Mouse (Mus musculus) myocyte (in vitro differentiated cells): ENCODE measurements around the gene Bmp6. TPM values are rescaled to one million over a fixed set of nuclear protein-coding genes. Genes with fewer than 3 reads are reported as not detected.

ENCODE experiments used
- H3K27me3 ChIP-seq: one replicate; pipeline ENCODE4 v1.6.1; 2011; ENCODE audit not compliant: control insufficient read depth, insufficient read depth, insufficient read length
- H3K36me3 ChIP-seq: one replicate; pipeline ENCODE4 v1.6.1; 2011; ENCODE audit not compliant: control insufficient read depth, insufficient read depth
- H3K4me2 ChIP-seq: one replicate; pipeline ENCODE4 v1.6.1; 2011; ENCODE audit warnings: low read depth, control low read depth
- H3K4me3 ChIP-seq: one replicate; pipeline ENCODE4 v1.5.1; 2011; ENCODE audit warnings: mild to moderate bottlenecking, control low read depth, moderate library complexity
- H3K79me2 ChIP-seq: one replicate; pipeline ENCODE4 v1.6.1; 2011; ENCODE audit not compliant: control insufficient read depth, insufficient read depth
- H3ac ChIP-seq: one replicate; pipeline ENCODE4 v1.6.1; 2011; ENCODE audit not compliant: control insufficient read depth, insufficient read length
- CEBPB ChIP-seq: IDR thresholded peaks from 2 replicates; pipeline ENCODE4 v1.6.1; 2011; ENCODE audit warnings: mild to moderate bottlenecking, moderate library complexity; ENCODE audit not compliant: poor library complexity, insufficient read depth, severe bottlenecking
- E2F4 ChIP-seq: IDR thresholded peaks from one replicate; pipeline ENCODE4 v1.6.1; 2011; ENCODE audit warnings: mild to moderate bottlenecking, control low read depth, moderate library complexity; ENCODE audit not compliant: insufficient read depth
- MAX ChIP-seq: IDR thresholded peaks from one replicate; pipeline ENCODE4 v1.6.1; 2011; ENCODE audit warnings: low read depth, mild to moderate bottlenecking, control low read depth
- MYOD1 ChIP-seq, 3 experiments: IDR thresholded peaks; one replicate each; pipeline ENCODE4 v1.6.1; 2011; ENCODE audit warnings: control low read depth in 2 of 3, low read depth in 2 of 3, mild to moderate bottlenecking in 2 of 3, moderate library complexity in 1 of 3; ENCODE audit not compliant: insufficient read length in 2 of 3, control insufficient read depth in 1 of 3
- MYOG ChIP-seq, 3 experiments: IDR thresholded peaks; one replicate each; pipeline ENCODE4 v1.6.1; 2011; ENCODE audit warnings: control low read depth in 2 of 3, low read depth in 2 of 3, mild to moderate bottlenecking in 2 of 3; ENCODE audit not compliant: insufficient read length in 2 of 3, control insufficient read depth in 1 of 3, insufficient read depth in 1 of 3
- POLR2A ChIP-seq: IDR thresholded peaks from one replicate; pipeline ENCODE4 v1.6.1; 2011; ENCODE audit warnings: low read depth, mild to moderate bottlenecking, control low read depth, moderate library complexity; ENCODE audit not compliant: insufficient read length
- POLR2AphosphoS2 ChIP-seq: IDR thresholded peaks from one replicate; pipeline ENCODE4 v1.6.1; 2011; ENCODE audit warnings: low read depth, control low read depth; ENCODE audit not compliant: insufficient read length
- REST ChIP-seq: IDR thresholded peaks from one replicate; pipeline ENCODE4 v1.6.1; 2011; ENCODE audit warnings: mild to moderate bottlenecking, control low read depth, moderate library complexity; ENCODE audit not compliant: insufficient read depth, insufficient read length
- SRF ChIP-seq: IDR thresholded peaks from one replicate; pipeline ENCODE4 v1.6.1; 2011; ENCODE audit warnings: low read depth; ENCODE audit not compliant: control insufficient read depth, insufficient read length
- TCF12 ChIP-seq: IDR thresholded peaks from one replicate; pipeline ENCODE4 v1.6.1; 2011; ENCODE audit warnings: mild to moderate bottlenecking, control low read depth; ENCODE audit not compliant: poor library complexity, insufficient read depth, severe bottlenecking
- TCF3 ChIP-seq: IDR thresholded peaks from one replicate; pipeline ENCODE4 v1.6.1; 2011; ENCODE audit warnings: low read depth, control low read depth; ENCODE audit not compliant: insufficient read length
- USF1 ChIP-seq: IDR thresholded peaks from one replicate; pipeline ENCODE4 v1.6.1; 2011; ENCODE audit warnings: low read depth, mild to moderate bottlenecking, control low read depth, moderate library complexity
- polyA plus RNA-seq: library from polyadenylated mRNA; unstranded; fragments of >200 nt; fragmentation: generic; extraction: Trizol; gene quantifications from one replicate; pipeline ENCODE4 v1.2.1, GENCODE M21; 2012; ENCODE audit warnings: missing spikeins

The Bmp6 gene
- polyA plus RNA-seq, 1 experiment = 0.06 TPM

DNA sequence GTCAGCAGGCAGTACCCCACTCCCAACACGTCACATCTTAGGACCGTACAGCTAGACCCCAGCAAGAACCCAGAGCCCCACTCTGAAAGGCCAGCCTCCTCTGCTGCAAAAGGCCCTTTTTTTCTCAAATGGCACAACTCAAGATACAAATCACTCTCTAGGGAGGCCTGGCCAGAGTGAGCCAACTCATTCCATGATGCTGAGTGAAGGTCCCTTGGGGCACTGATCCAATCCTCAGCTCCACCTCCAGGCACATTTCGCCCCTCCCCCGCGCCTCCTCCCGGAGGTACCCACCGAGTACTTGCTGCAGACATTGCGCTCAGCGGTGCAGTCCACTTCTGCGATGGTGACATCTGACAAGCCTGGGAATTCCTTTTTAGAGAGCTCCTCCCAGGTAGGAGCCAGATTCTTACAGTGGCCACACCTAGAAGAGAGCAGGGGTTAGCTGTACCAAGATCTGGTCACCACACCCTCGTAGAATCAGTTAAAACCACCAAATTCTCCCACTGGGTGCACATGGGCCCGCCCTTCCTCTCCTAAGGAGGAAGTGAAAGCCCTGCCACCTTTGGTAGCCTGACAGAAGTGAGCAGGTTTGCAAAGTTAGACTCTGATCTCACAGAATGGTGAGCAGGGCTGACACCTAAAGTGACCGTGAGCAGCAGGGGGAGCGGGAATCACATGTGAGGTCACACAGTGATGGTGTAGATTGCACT, 158.4 kb downstream of the Bmp6 start:
- Histone ChIP-seq H3K79me2 (no peaks in the 10 kb centered on the region), H3K4me2 (no peak overlapping the region), H3K4me3 (no peak overlapping the region), H3K27me3 (no peaks in the 10 kb centered on the region), H3ac (no peak overlapping the region), H3K36me3 (peaks cover 30% of the 10 kb centered on the region)
- TF ChIP-seq POLR2A = no peak

DNA sequence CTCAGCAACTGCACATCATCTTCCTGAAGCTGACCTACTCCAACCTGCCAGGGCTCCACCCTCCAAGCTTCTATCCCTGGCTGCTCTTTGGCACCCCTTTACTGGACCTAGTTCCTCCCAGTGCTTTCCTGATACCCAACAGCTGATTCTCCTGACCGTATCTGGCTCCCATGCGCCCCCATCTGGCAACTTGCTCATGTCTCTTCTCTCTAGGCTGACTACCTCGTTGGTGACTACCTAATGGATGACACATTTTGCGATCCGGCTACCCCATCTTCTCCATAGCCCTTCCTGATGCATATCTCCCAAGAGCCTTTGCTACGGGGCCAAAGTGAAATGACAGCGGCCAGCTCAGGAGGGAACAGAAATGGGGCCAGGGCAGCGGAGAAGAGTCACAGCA, 161.4 kb downstream of the Bmp6 start:
- no peak overlapping the region for H3K4me2 ChIP-seq
- TF ChIP-seq POLR2A (no peak), TCF3 (no peak), TCF12 (no peak), MYOD1 (IDR thresholded peaks at IDR 0.05; ENCODE audit: control insufficient read depth in 1 of 3, insufficient read length in 2 of 3, low read depth in 2 of 3) (no peak), CEBPB (no peak), SRF (no peak), REST (no peak), POLR2AphosphoS2 (no peak), E2F4 (no peak), USF1 (no peak), MYOG (IDR thresholded peaks at IDR 0.05; ENCODE audit: control insufficient read depth in 1 of 3, insufficient read depth in 1 of 3, insufficient read length in 2 of 3, low read depth in 2 of 3) (no peak), MAX (no peak)
- H3K27me3 ChIP-seq = no peaks in the 10 kb centered on the region
- H3K4me3 ChIP-seq = no peak overlapping the region
- no peaks in the 10 kb centered on the region for H3K79me2 ChIP-seq
- peaks cover 24% of the 10 kb centered on the region for H3K36me3 ChIP-seq
- H3ac ChIP-seq = no peak overlapping the region

DNA sequence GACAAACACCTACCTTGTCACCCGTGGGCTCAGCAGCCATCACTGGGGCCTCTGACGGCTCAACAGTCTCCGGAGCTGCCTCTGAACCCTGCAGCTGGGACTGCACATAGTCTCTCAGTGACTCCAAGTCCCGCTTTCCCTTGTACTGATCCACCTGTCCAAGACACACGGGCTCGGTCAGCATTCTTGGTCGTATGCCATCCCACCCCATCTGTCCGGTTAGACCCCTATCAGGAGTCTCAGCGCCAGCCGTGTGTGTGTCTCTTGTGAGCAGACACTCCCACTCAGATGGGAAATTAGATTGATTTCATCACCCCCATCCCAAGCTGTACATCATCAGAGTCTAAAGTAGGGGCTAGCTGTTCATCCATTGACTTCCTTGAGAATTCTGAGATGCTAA, 162.0 kb downstream of the Bmp6 start:
- Histone ChIP-seq H3K4me2 (no peak overlapping the region), H3ac (no peak overlapping the region), H3K27me3 (no peaks in the 10 kb centered on the region), H3K36me3 (peaks cover 24% of the 10 kb centered on the region), H3K4me3 (no peak overlapping the region), H3K79me2 (no peaks in the 10 kb centered on the region)
- TF ChIP-seq TCF12 (no peak), TCF3 (no peak), MYOG (IDR thresholded peaks at IDR 0.05; ENCODE audit: control insufficient read depth in 1 of 3, insufficient read depth in 1 of 3, insufficient read length in 2 of 3, low read depth in 2 of 3) (no peak), MAX (no peak), SRF (no peak), USF1 (no peak), REST (no peak), POLR2AphosphoS2 (no peak), MYOD1 (IDR thresholded peaks at IDR 0.05; ENCODE audit: control insufficient read depth in 1 of 3, insufficient read length in 2 of 3, low read depth in 2 of 3) (no peak), CEBPB (no peak), POLR2A (no peak), E2F4 (no peak)

DNA sequence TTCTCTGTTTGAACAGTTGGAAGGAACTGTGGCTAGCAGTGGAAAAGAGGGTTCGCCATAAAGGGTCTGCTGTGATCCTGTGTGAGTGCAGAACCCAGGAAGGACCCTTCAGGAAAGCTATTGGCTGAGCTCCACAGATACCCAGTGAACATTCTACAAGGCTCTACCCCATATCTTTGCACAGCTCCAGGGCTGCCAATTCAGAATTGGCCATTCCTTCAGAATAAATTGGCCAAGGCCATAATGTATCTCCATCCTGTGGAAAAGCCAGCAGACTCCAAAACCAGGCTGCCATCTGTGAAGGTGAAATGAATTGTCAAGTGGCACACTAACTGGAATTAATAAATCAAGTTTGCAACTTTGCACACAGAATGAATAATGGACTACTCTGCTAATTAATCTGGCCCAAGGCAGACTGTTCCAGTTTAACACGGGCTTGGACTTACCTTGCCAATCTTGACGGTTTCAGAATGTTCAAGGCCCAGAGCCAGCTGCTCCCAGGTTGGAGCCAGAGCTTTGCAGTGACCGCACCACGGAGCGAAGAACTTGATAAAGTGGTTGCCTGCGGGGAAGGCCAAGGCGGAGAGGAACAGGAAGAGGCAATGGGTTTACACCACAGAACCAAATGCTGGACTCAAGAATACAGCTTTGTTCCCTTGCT, 164.9 kb downstream of the Bmp6 start:
- H3K79me2 ChIP-seq = peaks cover 5% of the 10 kb centered on the region
- H3K4me2 ChIP-seq = no peak overlapping the region
- H3K36me3 ChIP-seq = peaks cover 27% of the 10 kb centered on the region
- no peak overlapping the region for H3ac ChIP-seq
- H3K4me3 ChIP-seq = no peak overlapping the region
- TF ChIP-seq MYOD1 (IDR thresholded peaks at IDR 0.05; ENCODE audit: control insufficient read depth in 1 of 3, insufficient read length in 2 of 3, low read depth in 2 of 3) = no peak
- no peak for TF ChIP-seq POLR2AphosphoS2
- no peak for TF ChIP-seq MAX
- TF ChIP-seq REST = no peak
- no peak for TF ChIP-seq TCF12
- TF ChIP-seq TCF3 = no peak
- no peak for TF ChIP-seq CEBPB
- no peak for TF ChIP-seq SRF
- no peak for TF ChIP-seq E2F4
- no peak for TF ChIP-seq USF1
- TF ChIP-seq POLR2A = no peak
- no peak for TF ChIP-seq MYOG (IDR thresholded peaks at IDR 0.05; ENCODE audit: control insufficient read depth in 1 of 3, insufficient read depth in 1 of 3, insufficient read length in 2 of 3, low read depth in 2 of 3)
- no peaks in the 10 kb centered on the region for H3K27me3 ChIP-seq

- Histone ChIP-seq H3ac (no peak overlapping the region), H3K36me3 (peaks cover 21% of the 10 kb centered on the region), H3K27me3 (no peaks in the 10 kb centered on the region), H3K4me2 (no peak overlapping the region), H3K79me2 (peaks cover 5% of the 10 kb centered on the region), H3K4me3 (no peak overlapping the region)
- no peak for TF ChIP-seq POLR2AphosphoS2
- TF ChIP-seq CEBPB = no peak
- no peak for TF ChIP-seq SRF
- no peak for TF ChIP-seq TCF3
- no peak for TF ChIP-seq REST
- TF ChIP-seq POLR2A = no peak
- no peak for TF ChIP-seq USF1
- no peak for TF ChIP-seq MAX
These were observed 167.1 kb downstream of the Bmp6 start for GRCm38 (mm10) chr13:38511979-38512378.
